Comparison of ENCODE assay signal across 8 mouse cellular contexts in genomic region chr11:69340161-69341131, GRCm38 (mm10). TPM values are rescaled to one million over a fixed set of nuclear protein-coding genes. Genes with fewer than 3 reads are reported as not detected.
DNase-seq lines count a peak whose midpoint lies in the region; ATAC-seq and TF ChIP-seq lines count a peak whose summit lies in the region.

Gene Rnf227, plus strand, starts transcription at chr11:69340461.

- no peaks in the 10 kb centered on the region; the same call in 1 of the 2 replicates for H3K36me3 ChIP-seq in erythroblast, embryonic 14.5 days (ENCODE audit: control insufficient read depth)
- peaks cover 14% of the 10 kb centered on the region for H3K36me3 ChIP-seq in heart, embryonic 12.5 days
- H3K36me3 ChIP-seq in kidney, embryonic 16.5 days (ENCODE audit: insufficient read depth, low read length): peaks cover 25% of the 10 kb centered on the region
- peaks cover 23% of the 10 kb centered on the region for H3K36me3 ChIP-seq in midbrain, postnatal 0 days (ENCODE audit: insufficient read depth, low read length)
- H3K36me3 ChIP-seq in spleen, adult 2 months (ENCODE audit: control insufficient read depth, insufficient read depth, low read length): peaks cover 8% of the 10 kb centered on the region

- peak; percentile 82 for ATAC-seq in heart, embryonic 12.5 days (ENCODE audit: insufficient number of reproducible peaks, low FRiP score)
- peak; percentile 86 for ATAC-seq in kidney, embryonic 16.5 days (ENCODE audit: low FRiP score, low TSS enrichment)
- peak; percentile 85 for ATAC-seq in midbrain, postnatal 0 days (ENCODE audit: low FRiP score)

- no peak for TF ChIP-seq CTCF in midbrain, postnatal 0 days (IDR thresholded peaks at IDR 0.05)
- TF ChIP-seq CTCF in spleen, adult 2 months (IDR thresholded peaks at IDR 0.05; ENCODE audit: extremely low read depth, insufficient read depth, insufficient read length, insufficient replicate concordance): no peak

- H3K27me3 ChIP-seq in erythroblast, embryonic 14.5 days (ENCODE audit: control insufficient read depth): peaks cover 61% of the 10 kb centered on the region
- peaks cover 15% of the 10 kb centered on the region for H3K27me3 ChIP-seq in heart, embryonic 12.5 days (replicated peaks)
- H3K27me3 ChIP-seq in kidney, embryonic 16.5 days (ENCODE audit: insufficient read depth, low read length): 0 out of 2 replicates have a peak, but pooled peaks cover 7% of the 10 kb centered on the region
- no peaks in the 10 kb centered on the region for H3K27me3 ChIP-seq in midbrain, postnatal 0 days (ENCODE audit: insufficient read depth, low read length)
- H3K27me3 ChIP-seq in spleen, adult 2 months (ENCODE audit: control insufficient read depth, insufficient read depth, low read length): no peaks in the 10 kb centered on the region

- H3K4me1 ChIP-seq in erythroblast, embryonic 14.5 days (ENCODE audit: control insufficient read depth): peaks cover 13% of the 10 kb centered on the region
- H3K4me1 ChIP-seq in heart, embryonic 12.5 days (replicated peaks): peaks cover 13% of the 10 kb centered on the region
- H3K4me1 ChIP-seq in kidney, embryonic 16.5 days (ENCODE audit: insufficient read depth, low read length): peaks cover 16% of the 10 kb centered on the region
- H3K4me1 ChIP-seq in midbrain, postnatal 0 days (ENCODE audit: insufficient read depth, low read length): no peaks in the 10 kb centered on the region; the same call in 1 of the 2 replicates
- H3K4me1 ChIP-seq in spleen, adult 2 months (ENCODE audit: control insufficient read depth, insufficient read depth, insufficient read length): peaks cover 11% of the 10 kb centered on the region

- H3K27ac ChIP-seq in heart, embryonic 12.5 days (ENCODE audit: poor library complexity, severe bottlenecking): no peak within 1 kb of the TSS
- peak within 1 kb of the TSS; percentile 72 for H3K27ac ChIP-seq in kidney, embryonic 16.5 days (ENCODE audit: low read length)
- peak within 1 kb of the TSS; percentile 94 for H3K27ac ChIP-seq in midbrain, postnatal 0 days (ENCODE audit: low read depth, low read length)
- no peak within 1 kb of the TSS for H3K27ac ChIP-seq in spleen, adult 2 months (ENCODE audit: insufficient read depth, low read length)

- H3K9me3 ChIP-seq in erythroblast, embryonic 14.5 days (ENCODE audit: control insufficient read depth, low read length): peaks cover 17% of the 10 kb centered on the region
- H3K9me3 ChIP-seq in heart, embryonic 12.5 days (replicated peaks): no peaks in the 10 kb centered on the region
- H3K9me3 ChIP-seq in kidney, embryonic 16.5 days (ENCODE audit: low read length): peaks cover 4% of the 10 kb centered on the region; the same call in 1 of the 2 replicates
- no peaks in the 10 kb centered on the region for H3K9me3 ChIP-seq in midbrain, postnatal 0 days (ENCODE audit: low read length)

- peak within 1 kb of the TSS; percentile 75 for H3K9ac ChIP-seq in heart, embryonic 12.5 days
- peak within 1 kb of the TSS; percentile 80 for H3K9ac ChIP-seq in kidney, embryonic 16.5 days (replicated peaks; ENCODE audit: low read length)
- peak within 1 kb of the TSS; percentile 79 for H3K9ac ChIP-seq in midbrain, postnatal 0 days (replicated peaks; ENCODE audit: low read length, poor library complexity, severe bottlenecking)

- peak; percentile 36 to 76 for DNase-seq in urinary bladder, adult 18-20 months (ENCODE audit: low spot score in 2 of 2)
- no peak for DNase-seq in urinary bladder, postnatal 10 days (ENCODE audit: low spot score)
- DNase-seq in liver: peak; percentile 34
- peak; percentile 89 for DNase-seq in midbrain, postnatal 0 days (ENCODE audit: low spot score)
- peak; percentile 41 to 62 for DNase-seq in spleen, adult 2 months (ENCODE audit: low read depth in 1 of 2, low spot score in 2 of 2)

- 2% methylated on average over 99 of the region's 99 CpGs for WGBS in heart, embryonic 12.5 days
- 2% methylated on average over 90 of the region's 99 CpGs for WGBS in kidney, embryonic 16.5 days
- WGBS in midbrain, postnatal 0 days: 2% methylated on average over 93 of the region's 99 CpGs
- WGBS in spleen, adult 2 months: 4% methylated on average over 99 of the region's 99 CpGs

- no peak for TF ChIP-seq POLR2A in spleen, adult 2 months (IDR thresholded peaks at IDR 0.05; ENCODE audit: low read depth, low read length)

- H3K4me3 ChIP-seq in erythroblast, embryonic 14.5 days (replicated peaks): peak within 1 kb of the TSS; percentile 59
- peak within 1 kb of the TSS; percentile 54 for H3K4me3 ChIP-seq in heart, embryonic 12.5 days
- peak within 1 kb of the TSS; percentile 66 for H3K4me3 ChIP-seq in kidney, embryonic 16.5 days (ENCODE audit: low read length)
- H3K4me3 ChIP-seq in midbrain, postnatal 0 days (ENCODE audit: low read depth, low read length): peak within 1 kb of the TSS; percentile 64
- H3K4me3 ChIP-seq in spleen, adult 2 months (ENCODE audit: extremely low read depth, insufficient read depth, insufficient read length): peak within 1 kb of the TSS; percentile 75

- H3K4me2 ChIP-seq in heart, embryonic 12.5 days: peak within 1 kb of the TSS; percentile 94
- peak within 1 kb of the TSS; percentile 90 for H3K4me2 ChIP-seq in kidney, embryonic 16.5 days (replicated peaks; ENCODE audit: low read depth, low read length)
- H3K4me2 ChIP-seq in midbrain, postnatal 0 days (ENCODE audit: low read depth, low read length, poor library complexity, severe bottlenecking): peak within 1 kb of the TSS; percentile 79

RNA-seq across cellular contexts. Expression of gene Rnf227, which starts in this region (rescaled TPM):
- polyA plus RNA-seq in erythroblast, embryonic 14.5 days (2012): 0.06 TPM in 1 of 2 replicates, not detected in the other
- 6.7 and 8.5 TPM in 2 replicates for polyA plus RNA-seq in heart, embryonic 12.5 days (2016; fragmentation: Nextera tagmentation; extraction: Ambion mirVana)
- polyA plus RNA-seq in kidney, embryonic 16.5 days (2015; fragmentation: Nextera tagmentation; extraction: Ambion mirVana): 16.4 and 17.8 TPM in 2 replicates
- total RNA-seq in midbrain, postnatal 0 days (2014; rRNA removed): 245 and 310 TPM in 2 replicates
- polyA plus RNA-seq in midbrain, postnatal 0 days (2015; fragmentation: Nextera tagmentation; extraction: Ambion mirVana): 382 and 383 TPM in 2 replicates
- 0.47 and 0.86 TPM in 2 replicates for polyA plus RNA-seq in spleen, adult 2 months (2012; rRNA removed)

Comparison
In these comparisons a context has a peak if more than half of its experiments do, and no peak if none do; other contexts are left out.
1. RNA of gene Rnf227 (polyA plus RNA-seq): 382 to 383 TPM in midbrain, postnatal 0 days; 16.4 to 17.8 TPM in kidney, embryonic 16.5 days, 6.7 to 8.5 TPM in heart, embryonic 12.5 days, 0.47 to 0.86 TPM in spleen, adult 2 months and 0.06 TPM in erythroblast, embryonic 14.5 days; every median in the first group is over 10 times any median in the second.
2. Peak in DNase-seq and H3K4me3 ChIP-seq in spleen, adult 2 months; RNA of the gene not detected or under 1 TPM.
3. H3K27ac ChIP-seq: peak in kidney, embryonic 16.5 days (single experiment) and midbrain, postnatal 0 days (single experiment); none in heart, embryonic 12.5 days (single experiment) and spleen, adult 2 months (single experiment).
4. Peak in every context shown above with its lines, with median percentiles within 50 percentile points of each other: H3K4me3 ChIP-seq, ATAC-seq, H3K4me2 ChIP-seq and H3K9ac ChIP-seq.